Mouse (Mus musculus) monocyte, adult 5-6 weeks (primary cell): ENCODE results near the gene Bpifb6. TPM values are rescaled to one million over a fixed set of nuclear protein-coding genes. Genes with fewer than 3 reads are reported as not detected.

ENCODE experiments used
- ATAC-seq: fragments of 153-309, 156-312 bp; replicated peaks from 2 replicates; pipeline ENCODE4 v1.8.0; 2017; ENCODE audit warnings: mild to moderate bottlenecking; ENCODE audit not compliant: low TSS enrichment, insufficient number of reproducible peaks, severe bottlenecking, poor library complexity, low FRiP score
- total RNA-seq: library from RNA; stranded (forward); fragments of 200-1000, 200-491, 200-594 nt; gene quantifications from 3 replicates; pipeline ENCODE4 v1.2.3, GENCODE M21; 2017

Gene Bpifb6
- total RNA-seq: not detected in 3 replicates

GRCm38 (mm10) chr2:153900088-153900487, at the start of gene Bpifb6:
Bpifb6 (plus strand) TSS chr2:153900388.
- no peak for ATAC-seq

GRCm38 (mm10) chr2:153851030-153851360, 49.2 kb upstream of the Bpifb6 start:
- no peak for ATAC-seq

DNA sequence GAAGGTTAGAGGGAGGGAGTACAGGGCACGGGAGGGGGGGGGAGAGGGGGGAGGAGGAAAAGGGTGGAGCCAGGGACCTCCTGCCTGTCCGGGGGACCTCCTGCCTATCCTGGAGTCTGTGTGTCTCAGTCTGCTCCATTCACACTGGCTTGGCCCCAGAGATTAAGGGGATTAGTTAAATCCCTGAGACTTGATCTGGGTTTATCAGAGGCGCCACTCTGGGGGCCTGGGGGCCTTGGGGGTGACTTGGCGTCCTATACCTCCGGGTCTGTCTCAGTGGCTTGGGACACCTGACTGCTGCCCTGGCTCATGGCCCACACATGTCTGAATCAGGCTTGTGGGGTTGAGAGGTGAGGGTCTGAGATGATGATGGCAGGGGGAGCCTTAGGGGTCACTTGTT, 46.6 kb upstream of the Bpifb6 start:
- no peak for ATAC-seq

GRCm38 (mm10) chr2:153859581-153859980, 40.6 kb upstream of the Bpifb6 start:
- no peak for ATAC-seq

DNA sequence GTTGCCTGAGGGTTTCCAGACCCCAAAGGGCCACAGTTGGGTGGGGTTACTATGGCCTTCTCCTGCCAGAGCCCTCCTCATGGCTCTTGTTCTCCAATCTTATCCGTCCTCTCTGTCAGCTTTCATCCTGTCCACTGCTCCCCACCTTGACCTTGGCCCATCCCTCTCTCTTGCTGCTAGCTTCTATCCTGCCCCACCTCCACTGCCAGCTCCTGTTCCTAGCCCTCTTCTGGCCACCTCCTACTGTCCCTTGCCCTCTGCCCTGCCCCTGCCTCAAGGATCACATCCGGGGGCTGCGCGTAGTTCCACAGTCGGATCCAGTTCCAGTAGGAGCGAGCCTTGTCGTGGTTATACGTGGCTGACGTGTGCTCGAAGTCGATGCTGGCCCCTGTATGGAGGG, 39.9 kb upstream of the Bpifb6 start:
- no peak for ATAC-seq

- ATAC-seq: no peak
Measured at GRCm38 (mm10) chr2:153860715-153861114, 39.5 kb upstream of the Bpifb6 start.

DNA sequence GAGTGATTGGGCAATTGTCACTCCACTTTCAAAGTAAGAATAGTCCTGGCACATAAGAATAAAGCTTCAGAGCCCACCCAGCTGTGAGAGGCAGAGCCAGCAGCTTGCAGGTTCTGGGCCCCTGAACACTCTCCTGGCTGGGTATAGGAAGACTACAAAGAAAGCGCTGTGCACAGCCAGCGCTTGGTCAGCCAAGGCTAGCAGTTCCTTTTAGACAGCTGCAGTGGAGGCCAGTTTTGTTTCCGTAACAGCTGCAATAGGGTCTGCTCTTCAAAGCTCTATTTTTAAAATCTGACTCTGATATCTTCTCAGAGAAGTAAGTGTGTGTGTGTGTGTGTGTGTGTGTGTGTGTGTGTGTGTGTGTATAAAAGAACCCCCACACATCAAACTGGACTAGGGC, 38.2 kb upstream of the Bpifb6 start:
- no peak for ATAC-seq

DNA sequence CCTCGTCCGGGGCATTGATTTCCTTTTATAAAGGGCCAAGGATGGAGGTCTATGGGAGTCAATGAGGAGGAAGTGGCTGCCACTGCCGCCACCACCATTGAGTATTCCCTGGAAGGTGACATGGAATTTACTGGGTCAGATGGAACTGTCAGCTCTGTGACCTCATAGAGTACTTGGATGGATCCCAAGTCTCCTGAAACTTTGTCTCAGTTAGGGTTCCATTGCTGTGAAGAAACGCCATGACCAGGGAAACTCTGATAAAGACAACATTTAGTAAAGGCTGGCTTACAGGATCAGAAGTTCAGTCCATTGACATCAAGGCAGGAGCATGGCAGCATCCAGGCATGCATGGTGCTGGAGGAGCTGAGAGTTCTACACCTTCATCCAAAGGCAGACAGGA, 29.2 kb upstream of the Bpifb6 start, which contains the start of gene Sun5:
TSS of gene Sun5 (minus strand) at position 101 of the 400 bp plus-strand sequence.
- no peak for ATAC-seq

DNA sequence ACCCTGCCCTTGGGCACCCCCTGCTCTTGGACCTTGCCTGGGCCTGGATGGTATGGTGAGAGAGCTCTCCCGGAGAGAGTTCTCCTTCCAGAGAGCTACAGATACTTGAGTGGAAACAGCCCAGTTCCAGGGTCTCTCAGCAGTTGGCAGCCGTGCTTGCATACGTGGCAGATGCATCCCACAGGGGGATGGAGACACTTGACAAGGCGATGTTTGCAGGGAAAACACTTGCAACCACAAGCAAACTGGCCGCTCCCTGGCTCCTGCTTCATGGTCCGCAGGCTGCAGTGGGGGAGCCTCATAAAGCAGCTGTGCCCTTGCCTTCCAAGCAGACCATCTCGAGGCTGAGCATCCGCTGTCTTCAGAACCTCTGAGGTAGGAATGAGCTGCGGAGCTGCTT, 25.4 kb upstream of the Bpifb6 start, which contains the start of gene Bpifb2:
TSS of gene Bpifb2 (plus strand) at position 301 of the 400 bp plus-strand sequence.
- no peak for ATAC-seq

DNA sequence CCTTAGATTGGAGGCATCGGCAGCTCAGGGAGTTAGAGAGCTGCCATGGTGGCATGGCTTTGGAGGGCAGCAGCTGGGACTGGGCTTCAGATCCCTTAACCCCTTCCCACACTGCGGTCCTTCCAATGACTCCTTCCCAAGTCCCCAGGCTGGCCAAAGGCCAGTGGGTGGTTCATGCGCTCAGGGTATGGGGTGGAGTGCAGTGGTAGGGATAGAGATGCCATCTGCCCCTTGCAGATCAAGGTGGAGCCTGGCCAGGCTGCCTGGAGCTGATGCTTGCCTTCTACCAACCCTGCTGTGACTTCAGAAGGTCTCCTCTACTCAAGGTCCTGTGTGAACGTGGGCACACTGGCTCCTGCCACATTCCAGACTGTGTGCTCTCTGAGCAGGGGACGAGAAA, 1.1 kb upstream of the Bpifb6 start:
- ATAC-seq: no peak

GRCm38 (mm10) chr2:153902726-153903125, 2.5 kb downstream of the Bpifb6 start:
- no peak for ATAC-seq

- ATAC-seq: no peak
Measured at GRCm38 (mm10) chr2:153906626-153907025, 6.4 kb downstream of the Bpifb6 start.

DNA sequence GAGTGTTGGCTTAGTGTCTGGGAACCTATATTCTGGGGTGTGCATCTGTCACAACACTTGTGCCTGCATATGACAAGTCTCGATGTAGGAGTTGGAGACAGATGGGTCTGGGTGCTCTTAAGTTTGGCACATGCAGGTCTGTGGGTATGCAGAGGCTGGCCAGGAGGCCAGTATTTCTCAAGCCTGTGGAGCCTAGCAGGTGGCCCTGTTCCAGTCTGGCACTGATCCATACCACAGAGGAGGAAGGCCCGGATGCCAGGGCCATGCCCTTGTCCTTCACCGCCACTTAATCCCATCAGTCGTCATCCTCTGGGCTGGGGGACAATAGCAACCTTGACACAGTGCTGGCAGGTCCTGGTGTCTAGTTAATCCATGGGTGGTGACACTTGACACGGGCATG, 14.0 kb downstream of the Bpifb6 start:
- ATAC-seq: no peak

- no peak for ATAC-seq
Measured at GRCm38 (mm10) chr2:153917930-153918329, 17.7 kb downstream of the Bpifb6 start, which contains the start of gene Bpifb3. Bpifb3 (plus strand) TSS chr2:153918230.

DNA sequence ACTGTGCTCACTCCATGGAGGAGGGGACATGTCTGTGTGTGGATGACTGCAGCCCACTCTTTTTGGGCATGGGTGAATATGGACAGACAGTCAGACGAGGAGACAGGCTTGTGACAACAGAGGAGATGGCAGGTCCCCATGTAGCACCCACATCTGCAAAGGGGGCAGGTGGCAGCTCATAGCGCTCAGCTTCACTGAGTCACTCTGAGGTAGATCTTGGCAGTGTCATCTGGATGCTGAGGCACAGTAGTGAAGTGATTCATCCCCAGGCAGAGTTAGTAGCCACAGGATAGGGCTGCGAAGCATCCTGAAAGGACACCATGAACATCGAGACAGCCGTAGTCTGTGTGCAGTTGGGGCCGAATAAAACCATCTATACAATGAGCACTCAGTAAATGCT, 21.1 kb downstream of the Bpifb6 start:
- ATAC-seq: no peak

DNA sequence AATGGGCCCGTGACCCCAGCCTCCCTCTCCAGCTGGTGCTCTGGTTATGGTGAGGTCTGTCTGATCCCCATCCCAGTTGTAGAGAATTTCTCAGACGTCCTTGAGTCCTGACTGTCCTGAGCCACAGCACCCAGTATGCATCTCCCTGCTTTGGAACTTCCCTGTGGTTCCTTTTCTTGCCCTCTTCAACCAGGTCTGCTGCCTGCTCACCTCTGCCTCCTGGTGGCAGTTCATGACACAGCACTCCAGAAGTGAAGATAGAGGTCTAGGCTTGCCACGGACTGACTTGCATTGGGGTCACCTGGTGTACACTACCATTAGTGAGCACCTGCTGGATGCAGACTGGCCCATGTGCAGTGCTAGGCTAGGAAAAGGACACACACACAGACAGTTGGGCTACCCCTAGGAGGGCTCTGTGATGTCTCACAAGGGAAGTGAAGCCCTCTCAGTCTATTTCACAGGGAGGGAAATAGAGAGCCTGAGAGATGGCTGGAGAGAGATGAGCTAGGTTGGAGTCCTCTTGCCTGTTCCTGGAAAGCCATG, 29.8 kb downstream of the Bpifb6 start:
- peak; percentile 34; the same call in 1 of the 2 replicates for ATAC-seq

GRCm38 (mm10) chr2:153931125-153931524, 30.9 kb downstream of the Bpifb6 start:
- ATAC-seq: no peak

DNA sequence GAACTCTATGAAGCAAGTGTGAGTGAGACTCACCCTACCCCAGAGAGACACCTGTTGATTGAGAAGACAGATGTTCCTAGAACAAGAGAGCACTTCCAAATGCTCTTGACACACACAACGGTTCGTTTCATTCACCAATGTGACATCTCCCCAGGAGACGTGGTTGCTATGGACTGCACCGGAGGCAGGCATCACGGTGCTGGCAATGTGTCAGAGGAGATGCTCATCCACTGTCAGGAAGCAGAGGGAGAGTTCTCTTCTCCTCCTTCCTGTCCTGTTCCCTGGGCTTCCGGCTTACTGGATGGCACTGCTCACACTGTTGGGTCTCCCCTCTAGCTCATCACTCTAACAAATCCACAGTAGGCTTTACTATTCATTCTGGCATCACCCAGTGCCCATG, 33.1 kb downstream of the Bpifb6 start:
- no peak for ATAC-seq

GRCm38 (mm10) chr2:153935348-153935747, 35.2 kb downstream of the Bpifb6 start:
- ATAC-seq: no peak

DNA sequence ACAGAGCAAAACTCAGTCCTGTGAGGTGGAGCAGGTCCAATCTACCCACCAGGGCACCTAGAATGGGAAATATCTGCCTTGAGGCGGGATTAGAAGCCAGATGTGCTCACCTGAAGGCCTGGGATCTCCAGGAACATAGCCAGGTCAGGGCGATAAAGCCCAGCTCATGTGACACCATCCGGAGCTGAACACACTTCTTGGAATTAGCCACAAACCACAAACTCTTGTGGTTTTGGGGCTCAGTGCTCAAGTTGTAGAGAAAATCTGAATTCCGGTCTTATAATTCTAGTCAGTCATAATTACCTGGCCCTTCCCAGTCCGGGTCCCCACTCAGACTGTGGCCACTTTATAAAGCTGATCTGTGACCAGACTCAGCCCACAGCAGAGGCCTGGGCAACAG, 37.7 kb downstream of the Bpifb6 start, which contains the start of gene Bpifb4:
TSS of gene Bpifb4 (plus strand) at position 370 of the 400 bp plus-strand sequence.
- ATAC-seq: no peak

DNA sequence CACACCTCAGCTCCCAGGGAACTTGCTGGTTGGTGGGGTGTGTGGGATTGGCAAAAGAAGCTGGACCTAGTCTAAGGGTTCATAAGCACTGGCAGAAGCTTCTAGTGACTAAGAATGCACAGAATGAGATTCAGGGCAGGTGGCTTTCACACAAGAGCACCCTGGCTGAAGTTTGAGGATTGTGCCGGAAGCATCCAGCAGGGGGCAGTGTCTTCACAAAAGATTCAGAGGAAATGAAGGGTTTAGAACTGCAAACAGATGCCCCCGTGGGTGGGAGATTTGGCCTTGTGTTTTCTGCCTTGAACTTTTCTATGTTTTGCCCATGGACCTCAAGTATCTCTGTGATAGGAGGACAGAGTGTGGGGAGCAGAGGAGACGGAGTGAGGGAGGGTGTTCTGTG, 43.3 kb downstream of the Bpifb6 start:
- ATAC-seq: no peak
